Mouse (Mus musculus) lung, postnatal 36 days (tissue): ENCODE results near the gene Etnk1.
"Not testable (repeated sequence)": the region's sequence is repeated elsewhere in the genome, so short reads cannot be mapped to it uniquely, and the experiment has no call there.

ENCODE experiments used
- DNase-seq: peaks from one replicate; pipeline ENCODE4 v3.0.0; 2022; ENCODE audit warnings: mixed read lengths

Gene Etnk1

GRCm38 (mm10) chr6:143166452-143167357 lies at the start of gene Etnk1:
TSS of gene Etnk1 (plus strand) at chr6:143167221.
- peak; percentile 94 for DNase-seq

GRCm38 (mm10) chr6:143119325-143119724 lies 47.7 kb upstream of the Etnk1 start:
- DNase-seq = no peak

DNA sequence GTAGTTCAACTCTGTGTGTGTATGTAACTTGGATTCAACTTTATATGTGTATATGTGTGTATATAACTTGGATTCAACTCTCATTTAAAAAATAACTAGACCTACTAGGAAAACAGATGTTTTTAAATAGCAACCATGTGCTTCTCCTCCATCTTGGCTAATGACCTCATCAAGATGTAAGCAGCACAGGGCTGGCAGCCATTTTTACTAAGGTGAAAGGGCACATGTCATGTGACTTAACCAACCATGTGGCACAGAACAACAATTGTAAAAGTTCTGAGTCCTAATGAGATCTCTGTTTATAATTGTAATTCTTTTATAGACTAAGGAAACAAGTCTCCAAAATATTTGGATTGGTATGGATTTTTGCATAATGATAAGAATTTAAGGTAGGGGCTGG lies 41.3 kb upstream of the Etnk1 start:
- DNase-seq = no peak

- DNase-seq = no peak
These were observed 37.6 kb upstream of the Etnk1 start for GRCm38 (mm10) chr6:143129466-143129865.

DNA sequence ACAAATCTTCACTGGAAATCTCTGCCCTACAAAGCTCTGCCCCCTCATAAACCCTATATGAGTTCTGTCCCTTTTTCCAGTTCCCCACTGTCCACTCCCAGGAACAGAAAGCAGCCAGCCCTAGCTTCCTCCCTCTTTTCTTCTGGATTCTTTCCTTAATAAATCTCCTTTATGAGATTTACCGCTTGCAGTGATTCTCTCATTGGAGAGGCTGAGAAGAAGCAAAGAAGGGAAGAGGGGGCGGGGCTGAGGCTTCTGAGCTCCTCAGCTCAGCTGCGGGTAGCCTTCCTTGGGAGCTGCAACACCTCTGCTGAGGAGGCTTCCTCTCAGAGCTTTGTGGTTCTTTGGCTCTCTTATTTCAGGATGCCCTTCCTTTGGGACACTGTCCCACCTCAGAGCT lies 37.1 kb upstream of the Etnk1 start:
- DNase-seq = no peak

DNA sequence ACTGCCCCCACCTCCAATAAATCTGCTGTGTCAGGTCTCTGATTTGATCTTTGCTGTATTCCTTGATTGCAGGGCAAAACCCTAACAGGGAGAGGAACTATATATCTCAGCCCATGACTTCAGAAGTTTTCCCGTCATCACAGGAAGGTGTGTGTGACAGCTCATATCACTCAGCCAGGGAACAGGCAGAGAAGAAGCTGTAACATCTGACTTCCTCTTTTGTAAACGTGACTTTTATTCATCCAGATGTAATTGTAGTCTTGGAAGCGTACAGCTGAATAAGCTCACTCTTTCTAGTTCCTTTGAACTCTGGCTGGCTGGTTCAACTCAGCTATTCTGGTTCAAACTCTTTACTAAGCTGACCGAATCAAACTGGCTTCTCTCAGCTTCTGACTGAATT lies 36.6 kb upstream of the Etnk1 start:
- no peak for DNase-seq

DNA sequence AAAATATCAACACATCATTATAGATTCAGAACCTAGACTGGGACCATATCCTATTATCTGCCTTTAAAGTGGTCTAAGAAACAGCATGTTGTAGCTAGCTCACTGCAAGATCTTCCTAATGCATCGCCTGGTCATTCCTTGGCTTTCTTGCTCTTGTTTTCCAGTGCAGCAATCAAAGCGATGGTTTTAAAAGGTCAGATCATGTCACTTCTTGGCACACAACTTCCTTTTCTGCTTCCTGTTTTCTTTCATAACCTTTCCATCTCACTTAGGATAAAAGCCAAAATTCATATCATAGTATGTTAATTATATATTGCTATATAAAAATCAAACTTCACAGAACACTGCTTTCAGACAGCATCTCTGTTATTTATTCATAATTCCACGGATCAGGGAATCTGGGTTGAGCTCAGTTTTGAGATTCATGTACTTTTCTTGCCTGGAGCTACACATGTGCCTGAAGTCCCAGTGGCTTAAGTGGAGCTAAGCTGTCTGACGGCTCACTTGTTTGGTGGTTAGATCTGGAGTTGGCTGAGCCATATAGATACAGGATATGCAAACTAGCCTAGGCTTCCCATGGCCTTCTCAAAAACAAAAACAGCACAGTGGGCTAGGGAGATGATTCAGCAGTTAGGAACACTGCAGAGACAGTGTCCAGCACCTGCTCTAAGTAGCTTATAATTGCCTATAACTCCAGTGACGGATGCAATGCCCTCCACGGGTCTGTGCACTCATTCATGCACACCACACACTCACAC lies 34.9 kb upstream of the Etnk1 start:
- no peak for DNase-seq

GRCm38 (mm10) chr6:143133150-143133549 lies 33.9 kb upstream of the Etnk1 start:
- DNase-seq = no peak

DNA sequence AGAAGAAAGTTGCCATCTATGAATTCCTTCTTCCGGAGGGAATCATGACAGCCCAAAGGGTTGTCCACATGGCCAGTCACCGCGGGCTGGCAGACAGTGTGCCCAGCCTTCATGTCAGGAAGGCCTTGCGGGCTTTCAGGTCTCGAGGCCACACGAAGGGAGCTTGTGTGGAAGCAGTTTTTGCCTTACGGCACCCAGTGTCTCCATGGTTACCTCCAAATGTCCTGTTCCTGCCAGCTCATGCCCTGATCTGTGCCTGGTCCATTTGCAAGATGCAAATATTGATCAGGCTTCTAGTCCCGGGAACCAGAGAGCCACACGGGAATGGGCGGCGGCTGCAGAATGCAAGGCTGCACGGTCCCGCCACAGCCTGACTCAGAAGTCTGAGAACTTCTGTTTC lies 31.9 kb upstream of the Etnk1 start:
- DNase-seq = no peak

GRCm38 (mm10) chr6:143136688-143137087 lies 30.3 kb upstream of the Etnk1 start:
- no peak for DNase-seq

- no peak for DNase-seq
These were observed 29.7 kb upstream of the Etnk1 start for GRCm38 (mm10) chr6:143137341-143137740.

DNA sequence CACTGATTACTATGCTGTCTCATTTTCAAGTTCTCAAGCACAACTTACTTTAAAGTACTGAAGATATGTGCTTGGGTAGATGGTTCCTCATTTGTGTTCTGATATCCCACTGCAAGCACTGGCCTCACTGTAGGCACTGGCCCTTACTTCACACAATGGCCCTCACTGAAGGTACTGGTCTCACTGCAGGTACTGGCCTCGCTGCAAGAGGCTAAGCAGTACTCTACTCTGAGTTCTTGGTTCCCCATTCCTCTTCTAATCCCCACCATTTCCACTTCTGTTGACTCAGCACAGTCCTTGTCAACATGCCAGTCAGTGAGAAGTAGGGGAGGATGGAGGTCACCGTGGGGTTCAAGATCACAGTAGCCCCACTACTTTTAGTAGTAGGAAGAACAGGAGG lies 27.6 kb upstream of the Etnk1 start:
- DNase-seq = no peak

GRCm38 (mm10) chr6:143140884-143141283 lies 26.1 kb upstream of the Etnk1 start:
- no peak for DNase-seq

DNA sequence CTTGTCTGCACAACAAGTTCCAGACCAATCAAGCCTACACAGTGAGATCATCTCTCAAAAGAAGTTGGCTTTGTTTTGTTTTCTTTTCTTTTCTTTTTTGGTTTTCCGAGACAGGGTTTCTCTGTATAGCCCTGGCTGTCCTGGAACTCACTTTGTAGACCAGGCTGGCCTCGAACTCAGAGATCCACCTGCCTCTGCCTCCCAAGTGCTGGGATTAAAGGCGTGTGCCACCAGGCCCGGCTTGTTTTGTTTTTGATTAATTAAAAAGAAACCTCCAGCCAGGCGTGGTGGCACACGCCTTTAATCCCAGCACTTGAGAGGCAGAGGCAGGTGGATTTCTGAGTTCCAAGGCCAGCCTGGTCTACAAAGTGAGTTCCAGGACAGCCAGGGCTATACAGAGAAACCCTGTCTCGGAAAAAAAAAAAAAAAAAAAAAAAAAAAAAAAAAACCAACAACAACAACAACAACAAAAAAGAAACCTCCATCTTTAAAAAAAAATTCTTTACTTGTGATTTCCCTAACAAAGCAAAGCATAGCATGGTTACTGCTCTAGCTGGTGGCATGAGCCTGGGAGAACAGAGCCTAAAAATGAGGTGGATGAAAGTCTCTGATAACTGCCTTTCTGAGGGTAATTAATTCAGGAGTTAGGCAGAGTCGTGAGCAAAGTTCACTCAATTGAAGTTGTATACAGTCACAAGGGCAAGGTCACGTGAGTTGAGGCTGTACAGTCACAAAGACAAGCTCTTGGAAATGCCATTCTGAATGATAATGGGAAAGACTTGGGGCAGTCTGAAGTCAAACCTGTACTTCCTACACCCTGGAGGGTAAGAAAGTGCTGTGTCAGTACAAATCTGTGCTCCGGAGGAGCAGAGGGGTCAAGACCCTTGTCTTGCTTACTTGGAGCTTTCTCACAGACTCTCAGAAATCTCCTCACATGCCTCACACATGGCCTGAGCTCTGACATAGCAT lies 25.1 kb upstream of the Etnk1 start:
- not testable (repeated sequence) for DNase-seq

GRCm38 (mm10) chr6:143142861-143143260 lies 24.2 kb upstream of the Etnk1 start:
- no peak for DNase-seq

DNA sequence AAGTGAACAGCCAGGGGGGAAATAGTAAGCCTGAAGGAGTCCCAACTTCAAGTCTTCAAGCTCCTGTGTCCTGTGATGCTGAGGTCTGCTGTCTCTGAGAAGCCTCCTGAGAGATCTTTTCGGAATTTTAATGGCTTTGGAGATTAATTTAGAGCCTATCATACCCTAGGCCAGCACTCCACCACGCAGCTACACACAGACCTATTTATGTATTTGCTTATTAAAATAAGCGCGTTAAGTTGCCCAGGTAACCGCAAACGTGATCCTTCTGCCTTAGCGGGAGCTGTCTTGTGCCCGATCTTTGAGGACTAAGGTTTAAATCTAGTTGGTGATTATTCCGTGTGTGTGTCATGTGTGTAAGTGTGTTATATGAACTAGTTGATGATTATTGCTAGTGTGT lies 23.7 kb upstream of the Etnk1 start:
- no peak for DNase-seq

GRCm38 (mm10) chr6:143143775-143144273 lies 23.2 kb upstream of the Etnk1 start:
- DNase-seq = peak; percentile 11

DNA sequence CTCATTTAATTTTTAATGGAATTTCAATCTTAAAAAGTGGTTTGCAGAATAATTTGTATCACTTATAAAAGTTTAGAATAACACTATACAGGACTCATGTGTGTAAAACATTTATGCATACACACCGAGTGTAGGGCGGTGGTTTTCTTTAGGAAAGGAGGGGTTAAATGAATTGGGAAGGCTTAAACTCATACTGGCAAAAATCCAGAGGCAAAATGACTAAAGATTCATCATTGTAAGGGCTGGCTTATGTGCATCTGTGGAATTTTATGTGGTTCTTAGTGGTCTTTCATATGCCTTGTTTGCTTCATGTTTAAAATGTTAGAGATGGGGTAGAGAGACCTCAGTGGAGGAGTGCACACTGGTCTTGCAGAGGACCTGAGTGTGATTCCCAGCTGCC lies 22.5 kb upstream of the Etnk1 start:
- DNase-seq = no peak

DNA sequence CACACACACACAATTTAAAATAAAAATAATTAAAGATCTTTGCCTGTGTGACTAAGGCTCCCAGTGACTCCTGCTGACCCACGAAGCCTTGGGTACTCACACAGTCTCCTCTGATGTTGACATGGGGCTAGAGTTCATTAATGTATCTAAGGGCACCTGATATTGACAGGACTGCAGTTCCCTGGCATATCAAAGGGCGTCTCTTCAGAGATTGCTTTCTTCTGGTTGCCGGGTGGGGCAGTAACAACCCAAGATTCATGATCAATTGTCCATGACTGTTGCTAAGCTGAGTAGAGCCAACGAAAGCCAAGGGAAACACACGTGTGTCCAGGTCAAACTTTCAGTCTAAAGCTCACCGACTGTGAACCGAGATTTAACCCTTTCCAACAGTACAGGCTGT lies 22.0 kb upstream of the Etnk1 start:
- peak; percentile 27 for DNase-seq

GRCm38 (mm10) chr6:143146756-143147155 lies 20.3 kb upstream of the Etnk1 start:
- DNase-seq = peak; percentile 69

GRCm38 (mm10) chr6:143148868-143149267 lies 18.2 kb upstream of the Etnk1 start:
- peak; percentile 20 for DNase-seq

- no peak for DNase-seq
These were observed 17.2 kb upstream of the Etnk1 start for GRCm38 (mm10) chr6:143149766-143150291.
